In genomic region chr17:82367876-82368275, GRCm38 (mm10) we compare ENCODE assay signal across 24 mouse cellular contexts.
A peak's percentile ranks its signal among the peaks of the same experiment; 100 is the strongest.
DNase-seq lines count a peak whose midpoint lies in the region; ATAC-seq lines count a peak whose summit lies in the region.
"Had no signal": no experiment of that assay in that cellular context is flagged by ENCODE, and none has a peak within 500 bp of the region (broad histone marks: within the 10 kb centered on the region; RNA-seq: fewer than 3 reads in every experiment).

No protein-coding gene starts in this region.

- ATAC-seq in CD4-positive, CD25-positive, alpha-beta regulatory T cell, adult 4 months, result no peak
- ATAC-seq: activated CD4-positive, CD25-positive, alpha-beta regulatory T cell, adult 4 months; Patski had no signal

- no peak overlapping the region for H3K4me3 ChIP-seq in limb, embryonic 10.5 days

- H3K27ac ChIP-seq in limb, embryonic 10.5 days, result no peak overlapping the region

- DNase-seq in 3T3-L1 (ENCODE audit: low read depth, low spot score), result peak; percentile 38
- DNase-seq in NIH3T3 (ENCODE audit: low read depth), result peak; percentile 61
- peak; percentile 62 for DNase-seq in adipocyte (ENCODE audit: low spot score)
- DNase-seq in embryo, embryonic 9.5 days (ENCODE audit: extremely low spot score), result no peak
- DNase-seq in limb, embryonic 10.5 days (ENCODE audit: low spot score), result no peak
- DNase-seq: adrenal gland, adult 2 months; adrenal gland, adult 8-10 months; adrenal gland, postnatal 10 days; adrenal gland, postnatal 14 days; adrenal gland, postnatal 25 days; adrenal gland, postnatal 36 days; B cell, adult 2 months; cerebellum, adult 11 months; cerebellum, adult 11-12 months; cerebellum, adult 18-20 months; cerebellum, adult 2 months; cerebellum, adult 8-10 months; cerebellum, adult 9-10 months; cerebellum, adult 9-11 months had no signal

- H3K27me3 ChIP-seq in limb, embryonic 10.5 days (ENCODE audit: low read depth, poor library complexity, severe bottlenecking), result no peaks in the 10 kb centered on the region
- H3K27me3 ChIP-seq: CH12.LX, Patski had no signal

- no peaks in the 10 kb centered on the region for H3K4me1 ChIP-seq in limb, embryonic 10.5 days

- no peaks in the 10 kb centered on the region for H3K36me3 ChIP-seq in limb, embryonic 10.5 days
- H3K36me3 ChIP-seq: G1E had no signal

- H3K9me3 ChIP-seq in limb, embryonic 10.5 days (replicated peaks), result no peaks in the 10 kb centered on the region
- H3K9me3 ChIP-seq: G1E had no signal

Comparison
In these comparisons a context has a peak if more than half of its experiments do, and no peak if none do; other contexts are left out.
1. DNase-seq: peak in 3T3-L1 (single experiment), NIH3T3 (single experiment) and adipocyte (single experiment); none in embryo, embryonic 9.5 days (single experiment) and limb, embryonic 10.5 days (single experiment).